Mouse (Mus musculus) liver, postnatal 0 days (tissue): ENCODE data around the gene Fndc11.

Source experiments
- CTCF ChIP-seq: sonication (generic); IDR thresholded peaks from 2 replicates; pipeline ENCODE4 v1.5.1; 2016; ENCODE audit warnings: antibody characterized with exemption, low read depth
- EP300 ChIP-seq: IDR thresholded peaks from 2 replicates; pipeline ENCODE4 v1.6.1; 2016; ENCODE audit warnings: antibody characterized with exemption, low read depth, mild to moderate bottlenecking

GRCm38 (mm10) chr2:181220361-181220760 is 548 bp downstream of the Fndc11 start:
- TF ChIP-seq CTCF (no peak), EP300 (no peak)
